Mouse (Mus musculus): ENCODE measurements around the gene Oscp1.

Oscp1 gene

GRCm38 (mm10) chr4:126110374-126111152 is 52.2 kb downstream of the Oscp1 start:
- no peak for DNase-seq (ENCODE audit: low read depth, low spot score)

- peak; percentile 25 for DNase-seq (ENCODE audit: low read depth, low spot score)
These were observed 52.8 kb downstream of the Oscp1 start for GRCm38 (mm10) chr4:126111153-126111549.

GRCm38 (mm10) chr4:126113243-126113642 is 54.9 kb downstream of the Oscp1 start:
- no peak for DNase-seq (ENCODE audit: low read depth, low spot score)

- peak; percentile 38 for DNase-seq (ENCODE audit: low read depth, low spot score)
These were observed 55.6 kb downstream of the Oscp1 start for GRCm38 (mm10) chr4:126113943-126114342.

GRCm38 (mm10) chr4:126115411-126115810 is 57.0 kb downstream of the Oscp1 start:
- DNase-seq (ENCODE audit: low read depth, low spot score), result no peak

GRCm38 (mm10) chr4:126115871-126116521 is 57.6 kb downstream of the Oscp1 start:
- DNase-seq (ENCODE audit: low read depth, low spot score), result no peak

GRCm38 (mm10) chr4:126117116-126117515 is 58.8 kb downstream of the Oscp1 start:
- no peak for DNase-seq (ENCODE audit: low read depth, low spot score)

GRCm38 (mm10) chr4:126118651-126119050 is 60.3 kb downstream of the Oscp1 start:
- DNase-seq (ENCODE audit: low read depth, low spot score), result no peak

- DNase-seq (ENCODE audit: low read depth, low spot score), result no peak
These were observed 60.7 kb downstream of the Oscp1 start for GRCm38 (mm10) chr4:126119051-126119450.

- no peak for DNase-seq (ENCODE audit: low read depth, low spot score)
These were observed 61.7 kb downstream of the Oscp1 start for GRCm38 (mm10) chr4:126120052-126120451.

- DNase-seq (ENCODE audit: low read depth, low spot score), result no peak
These were observed 62.1 kb downstream of the Oscp1 start for GRCm38 (mm10) chr4:126120506-126120905.

GRCm38 (mm10) chr4:126123309-126124040 is 65.1 kb downstream of the Oscp1 start:
- no peak for DNase-seq (ENCODE audit: low read depth, low spot score)

- DNase-seq (ENCODE audit: low read depth, low spot score), result no peak
These were observed 72.1 kb downstream of the Oscp1 start for GRCm38 (mm10) chr4:126130502-126130901.

GRCm38 (mm10) chr4:126131290-126132121 is 73.1 kb downstream of the Oscp1 start:
- no peak for DNase-seq (ENCODE audit: low read depth, low spot score)

- DNase-seq (ENCODE audit: low read depth, low spot score), result no peak
These were observed 74.4 kb downstream of the Oscp1 start for GRCm38 (mm10) chr4:126132636-126133264.

GRCm38 (mm10) chr4:126134236-126134635 is 75.9 kb downstream of the Oscp1 start:
- DNase-seq (ENCODE audit: low read depth, low spot score), result no peak

GRCm38 (mm10) chr4:126134639-126135038 is 76.3 kb downstream of the Oscp1 start:
- DNase-seq (ENCODE audit: low read depth, low spot score), result no peak

GRCm38 (mm10) chr4:126137773-126138172 is 79.4 kb downstream of the Oscp1 start:
- DNase-seq (ENCODE audit: low read depth, low spot score), result no peak

GRCm38 (mm10) chr4:126141021-126141420 is 82.7 kb downstream of the Oscp1 start:
- DNase-seq (ENCODE audit: low read depth, low spot score), result no peak

Measured in retina, postnatal 7 days (tissue).